Mouse (Mus musculus): ENCODE data around the gene Nkx2-5.

GRCm38 (mm10) chr17:26826131-26826530 lies 18.7 kb downstream of the Nkx2-5 start:
- no peak for TF ChIP-seq CTCF (IDR thresholded peaks at IDR 0.05; ENCODE audit: control insufficient read depth, insufficient read depth, insufficient read length)
- TF ChIP-seq FOSL1 (IDR thresholded peaks at IDR 0.05; ENCODE audit: insufficient read depth, low read length, poor library complexity, severe bottlenecking): no peak

Measured in C2C12 (cell line).